Mouse (Mus musculus): ENCODE data around the gene Mpv17l. TPM values are rescaled to one million over a fixed set of nuclear protein-coding genes. Genes with fewer than 3 reads are reported as not detected.
"Not testable (repeated sequence)": the region's sequence is repeated elsewhere in the genome, so short reads cannot be mapped to it uniquely, and the experiment has no call there.

The Mpv17l gene
- polyA plus RNA-seq, 1 experiment from 2014 or later = 5.8 TPM

DNA sequence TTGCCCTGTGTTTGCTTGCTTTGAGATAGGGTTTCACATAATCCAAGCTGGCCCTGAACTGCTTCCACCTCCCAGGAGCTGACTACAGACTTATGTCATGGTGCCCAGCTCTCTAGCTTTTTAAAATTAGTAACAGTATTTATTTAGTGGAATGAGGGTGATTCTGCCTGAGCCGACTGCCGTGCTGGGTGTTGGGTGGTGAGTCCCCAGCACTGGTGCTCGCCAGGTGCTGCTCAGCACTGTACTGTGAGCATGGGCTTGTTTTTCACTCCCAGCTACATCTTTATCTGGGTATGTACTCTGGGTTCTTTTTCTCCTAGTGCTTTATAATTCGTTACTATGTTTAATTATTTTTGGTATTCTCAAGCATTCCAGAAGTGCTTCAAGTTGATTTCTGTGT, 42.2 kb downstream of the Mpv17l start:
- Histone ChIP-seq H3K4me3 (ENCODE audit: low read length) (no peak overlapping the region), H3K36me3 (ENCODE audit: control insufficient read depth, insufficient read depth, low read length) (no peaks in the 10 kb centered on the region), H3K9ac (ENCODE audit: low read depth, low read length) (no peak overlapping the region), H3K9me3 (ENCODE audit: control insufficient read depth, low read length) (no peaks in the 10 kb centered on the region), H3K27me3 (ENCODE audit: control insufficient read depth, insufficient read depth, low read length) (no peaks in the 10 kb centered on the region), H3K27ac (ENCODE audit: low read depth, low read length) (no peak overlapping the region), H3K4me2 (replicated peaks; ENCODE audit: low read depth, low read length) (no peak overlapping the region), H3K4me1 (ENCODE audit: control insufficient read depth, insufficient read depth, low read length) (no peaks in the 10 kb centered on the region)
- 76% methylated on average over 4 of the region's 4 CpGs for WGBS
- ATAC-seq (ENCODE audit: low FRiP score, low TSS enrichment) = no peak

DNA sequence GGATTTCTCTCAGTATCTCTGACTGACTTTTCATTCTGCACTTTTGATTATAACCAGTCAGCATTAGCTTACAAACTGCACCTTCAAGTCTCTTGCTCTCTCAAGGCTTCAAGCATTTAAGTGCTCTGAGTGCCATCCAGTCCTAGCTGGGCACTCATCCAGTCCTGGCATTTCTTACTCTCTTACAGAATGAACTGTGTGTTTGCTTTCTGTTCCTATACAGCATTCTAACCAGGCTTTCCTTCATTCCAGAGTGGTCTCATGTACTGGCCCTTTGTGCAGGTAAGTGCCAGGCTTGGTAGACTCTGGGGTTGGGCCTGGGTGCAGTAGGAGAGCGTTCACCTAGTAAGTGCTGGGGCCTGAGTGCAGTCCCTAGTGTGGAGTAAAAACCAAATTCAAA, 43.3 kb downstream of the Mpv17l start:
- no peak overlapping the region for H3K4me2 ChIP-seq (replicated peaks; ENCODE audit: low read depth, low read length)
- H3K4me1 ChIP-seq (ENCODE audit: control insufficient read depth, insufficient read depth, low read length) = no peaks in the 10 kb centered on the region
- H3K9ac ChIP-seq (ENCODE audit: low read depth, low read length) = no peak overlapping the region
- H3K27ac ChIP-seq (ENCODE audit: low read depth, low read length) = no peak overlapping the region
- ATAC-seq (ENCODE audit: low FRiP score, low TSS enrichment) = no peak
- H3K27me3 ChIP-seq (ENCODE audit: control insufficient read depth, insufficient read depth, low read length) = no peaks in the 10 kb centered on the region
- no peak overlapping the region for H3K4me3 ChIP-seq (ENCODE audit: low read length)
- no peaks in the 10 kb centered on the region for H3K36me3 ChIP-seq (ENCODE audit: control insufficient read depth, insufficient read depth, low read length)
- H3K9me3 ChIP-seq (ENCODE audit: control insufficient read depth, low read length) = no peaks in the 10 kb centered on the region
- 94% methylated on average over 1 of the region's 1 CpGs for WGBS

DNA sequence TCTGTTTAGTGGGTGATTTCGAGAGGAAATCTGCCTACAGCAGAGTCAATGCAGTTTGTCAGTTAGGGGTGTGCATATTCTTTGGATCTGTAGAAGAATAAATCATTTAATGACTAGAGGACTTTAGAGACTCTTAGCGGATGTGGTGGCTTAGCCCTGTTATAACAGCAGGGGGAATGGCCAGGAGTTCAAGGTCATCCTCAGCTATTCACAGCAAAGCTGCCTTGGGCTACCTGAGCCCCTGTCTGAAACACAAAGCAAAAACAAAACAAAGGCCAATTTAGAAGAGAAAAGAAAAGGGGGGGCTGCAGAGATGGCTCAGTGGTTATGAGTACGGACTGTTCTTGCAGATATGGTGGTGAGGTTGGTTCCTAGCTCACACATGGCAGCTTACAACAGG, 48.3 kb downstream of the Mpv17l start:
- H3K4me1 ChIP-seq (ENCODE audit: control insufficient read depth, insufficient read depth, low read length) = no peaks in the 10 kb centered on the region
- no peak overlapping the region for H3K9ac ChIP-seq (ENCODE audit: low read depth, low read length)
- no peak for ATAC-seq (ENCODE audit: low FRiP score, low TSS enrichment)
- H3K9me3 ChIP-seq (ENCODE audit: control insufficient read depth, low read length) = no peaks in the 10 kb centered on the region
- no peak overlapping the region for H3K27ac ChIP-seq (ENCODE audit: low read depth, low read length)
- no peaks in the 10 kb centered on the region for H3K36me3 ChIP-seq (ENCODE audit: control insufficient read depth, insufficient read depth, low read length)
- WGBS = 72% methylated on average over 3 of the region's 3 CpGs
- no peak overlapping the region for H3K4me3 ChIP-seq (ENCODE audit: low read length)
- no peaks in the 10 kb centered on the region for H3K27me3 ChIP-seq (ENCODE audit: control insufficient read depth, insufficient read depth, low read length)
- H3K4me2 ChIP-seq (replicated peaks; ENCODE audit: low read depth, low read length) = no peak overlapping the region

DNA sequence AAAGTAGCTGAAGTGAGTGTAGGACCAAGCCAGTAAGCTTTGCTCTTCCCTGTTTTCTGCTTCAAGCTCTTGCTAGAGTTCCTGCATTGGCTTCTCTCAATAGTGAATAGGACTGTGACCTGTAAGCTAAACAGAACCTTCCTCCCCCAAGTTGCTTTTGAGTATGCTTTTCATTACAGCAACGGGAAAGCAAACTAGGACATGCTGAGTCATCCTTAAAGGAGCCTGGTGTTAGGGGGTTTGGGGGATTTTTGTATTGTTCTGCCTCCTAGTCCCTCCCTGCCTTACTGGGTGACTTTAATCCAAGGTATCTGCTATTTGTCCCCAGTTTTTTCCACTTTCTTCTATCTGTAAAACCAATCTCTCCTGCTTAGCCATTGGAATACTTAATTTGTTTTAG, 59.1 kb downstream of the Mpv17l start:
- H3K9ac ChIP-seq (ENCODE audit: low read depth, low read length) = no peak overlapping the region
- no peak for ATAC-seq (ENCODE audit: low FRiP score, low TSS enrichment)
- no peaks in the 10 kb centered on the region for H3K27me3 ChIP-seq (ENCODE audit: control insufficient read depth, insufficient read depth, low read length)
- no peaks in the 10 kb centered on the region for H3K36me3 ChIP-seq (ENCODE audit: control insufficient read depth, insufficient read depth, low read length)
- WGBS = 55% methylated on average over 1 of the region's 1 CpGs
- H3K4me3 ChIP-seq (ENCODE audit: low read length) = no peak overlapping the region
- no peaks in the 10 kb centered on the region for H3K9me3 ChIP-seq (ENCODE audit: control insufficient read depth, low read length)
- no peak overlapping the region for H3K4me2 ChIP-seq (replicated peaks; ENCODE audit: low read depth, low read length)
- no peaks in the 10 kb centered on the region for H3K4me1 ChIP-seq (ENCODE audit: control insufficient read depth, insufficient read depth, low read length)
- no peak overlapping the region for H3K27ac ChIP-seq (ENCODE audit: low read depth, low read length)

DNA sequence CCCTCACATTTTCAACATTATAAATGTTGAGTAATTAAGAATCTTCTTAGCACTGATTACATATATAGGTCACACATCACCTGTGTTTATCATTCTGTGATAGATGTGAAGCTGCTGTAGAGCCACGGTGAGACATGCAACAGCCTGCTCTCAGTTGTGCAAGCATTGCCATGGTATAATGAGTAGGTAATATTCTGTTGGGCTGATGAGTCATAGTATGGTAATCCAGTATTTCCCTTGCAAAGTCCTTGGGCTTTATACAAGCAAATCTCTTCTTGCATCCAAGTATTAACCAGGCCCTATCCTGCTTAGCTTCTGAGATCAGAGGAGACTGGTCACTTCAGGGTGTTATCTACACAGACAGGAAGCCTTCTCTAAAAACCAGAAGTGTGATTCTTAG, 66.1 kb downstream of the Mpv17l start:
- WGBS = 81% methylated on average over 1 of the region's 1 CpGs
- no peak overlapping the region for H3K4me2 ChIP-seq (replicated peaks; ENCODE audit: low read depth, low read length)
- H3K9me3 ChIP-seq (ENCODE audit: control insufficient read depth, low read length) = no peaks in the 10 kb centered on the region
- H3K36me3 ChIP-seq (ENCODE audit: control insufficient read depth, insufficient read depth, low read length) = no peaks in the 10 kb centered on the region
- H3K4me3 ChIP-seq (ENCODE audit: low read length) = no peak overlapping the region
- H3K9ac ChIP-seq (ENCODE audit: low read depth, low read length) = no peak overlapping the region
- H3K27me3 ChIP-seq (ENCODE audit: control insufficient read depth, insufficient read depth, low read length) = no peaks in the 10 kb centered on the region
- H3K4me1 ChIP-seq (ENCODE audit: control insufficient read depth, insufficient read depth, low read length) = no peaks in the 10 kb centered on the region
- no peak for ATAC-seq (ENCODE audit: low FRiP score, low TSS enrichment)
- no peak overlapping the region for H3K27ac ChIP-seq (ENCODE audit: low read depth, low read length)

DNA sequence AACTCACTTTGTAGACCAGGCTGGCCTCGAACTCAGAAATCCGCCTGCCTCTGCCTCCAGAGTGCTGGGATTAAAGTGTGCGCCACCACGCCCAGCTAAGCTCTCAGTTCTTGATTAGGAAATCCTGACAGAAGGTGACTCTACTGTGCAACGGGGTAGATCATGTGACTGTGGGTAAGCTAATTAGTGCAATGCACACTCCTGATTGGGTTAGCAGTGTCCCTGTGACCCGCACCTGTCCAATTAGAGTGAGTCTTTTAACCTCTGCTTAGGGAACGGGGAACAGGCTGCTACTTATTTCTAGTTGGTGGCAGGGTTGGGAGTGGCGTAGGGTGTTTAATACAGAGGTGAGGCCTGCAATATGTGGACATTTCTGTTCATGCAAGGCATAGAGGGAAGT, 69.1 kb downstream of the Mpv17l start:
- Histone ChIP-seq H3K36me3 (ENCODE audit: control insufficient read depth, insufficient read depth, low read length) (no peaks in the 10 kb centered on the region), H3K4me1 (ENCODE audit: control insufficient read depth, insufficient read depth, low read length) (no peaks in the 10 kb centered on the region), H3K27me3 (ENCODE audit: control insufficient read depth, insufficient read depth, low read length) (no peaks in the 10 kb centered on the region), H3K4me3 (ENCODE audit: low read length) (no peak overlapping the region), H3K9me3 (ENCODE audit: control insufficient read depth, low read length) (no peaks in the 10 kb centered on the region), H3K9ac (ENCODE audit: low read depth, low read length) (no peak overlapping the region), H3K4me2 (replicated peaks; ENCODE audit: low read depth, low read length) (no peak overlapping the region), H3K27ac (ENCODE audit: low read depth, low read length) (no peak overlapping the region)
- no peak for ATAC-seq (ENCODE audit: low FRiP score, low TSS enrichment)
- WGBS = 91% methylated on average over 8 of the region's 8 CpGs

DNA sequence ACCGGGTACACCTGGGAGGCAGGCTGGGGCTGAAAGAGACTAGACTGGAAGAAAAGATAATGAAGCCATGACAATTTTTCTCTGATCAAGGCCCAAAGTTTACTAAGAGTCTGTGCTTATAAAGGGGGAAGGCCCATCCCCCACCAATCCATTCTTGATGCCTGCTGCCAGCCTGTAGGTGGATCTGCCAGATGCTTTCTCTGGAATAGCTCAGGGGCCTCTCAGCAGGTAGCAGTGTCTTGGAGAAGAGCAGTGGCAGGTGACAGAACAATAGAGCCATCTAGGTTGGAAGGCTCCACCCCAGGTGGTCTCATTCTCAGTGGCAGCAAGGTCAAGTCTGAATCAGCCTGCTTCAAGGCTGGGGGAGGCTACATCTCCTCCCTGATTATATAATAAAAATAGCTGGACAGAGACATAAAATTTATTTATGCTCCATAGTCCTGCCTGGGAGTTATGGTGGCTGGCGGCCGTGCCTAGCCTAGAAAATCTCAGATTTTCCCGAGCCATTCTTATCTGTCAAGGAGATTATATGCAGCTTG, 73.5 kb downstream of the Mpv17l start:
- not testable (repeated sequence) for H3K9me3 ChIP-seq (ENCODE audit: control insufficient read depth, low read length); ATAC-seq (ENCODE audit: low FRiP score, low TSS enrichment); H3K9ac ChIP-seq (ENCODE audit: low read depth, low read length); H3K4me2 ChIP-seq (replicated peaks; ENCODE audit: low read depth, low read length); H3K36me3 ChIP-seq (ENCODE audit: control insufficient read depth, insufficient read depth, low read length); H3K27me3 ChIP-seq (ENCODE audit: control insufficient read depth, insufficient read depth, low read length); H3K4me1 ChIP-seq (ENCODE audit: control insufficient read depth, insufficient read depth, low read length); H3K4me3 ChIP-seq (ENCODE audit: low read length); H3K27ac ChIP-seq (ENCODE audit: low read depth, low read length)
- 73% methylated on average over 4 of the region's 4 CpGs for WGBS

DNA sequence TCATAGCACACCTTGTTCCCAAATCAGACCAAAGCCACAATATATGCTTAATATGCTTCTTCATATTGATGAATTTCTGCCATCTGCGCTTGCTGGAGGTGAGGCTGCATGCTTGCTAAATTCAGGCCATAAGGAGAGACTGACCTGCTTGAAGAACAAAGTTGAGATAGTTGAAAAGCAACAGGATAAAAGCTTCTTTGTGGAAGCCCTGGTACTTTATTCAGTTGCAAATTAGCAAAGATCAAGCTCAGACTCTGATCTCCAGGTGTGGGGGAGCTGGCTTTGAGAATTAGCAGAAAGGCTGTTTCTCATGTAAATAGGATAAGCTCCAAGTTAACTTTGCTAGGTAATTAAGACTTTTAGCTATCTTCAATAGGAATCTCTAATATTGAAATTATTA, 74.1 kb downstream of the Mpv17l start:
- 64% methylated on average over 1 of the region's 1 CpGs for WGBS
- ATAC-seq (ENCODE audit: low FRiP score, low TSS enrichment); H3K9me3 ChIP-seq (ENCODE audit: control insufficient read depth, low read length); H3K27ac ChIP-seq (ENCODE audit: low read depth, low read length); H3K4me2 ChIP-seq (replicated peaks; ENCODE audit: low read depth, low read length); H3K9ac ChIP-seq (ENCODE audit: low read depth, low read length); H3K4me3 ChIP-seq (ENCODE audit: low read length); H3K36me3 ChIP-seq (ENCODE audit: control insufficient read depth, insufficient read depth, low read length); H3K27me3 ChIP-seq (ENCODE audit: control insufficient read depth, insufficient read depth, low read length); H3K4me1 ChIP-seq (ENCODE audit: control insufficient read depth, insufficient read depth, low read length): not testable (repeated sequence)

DNA sequence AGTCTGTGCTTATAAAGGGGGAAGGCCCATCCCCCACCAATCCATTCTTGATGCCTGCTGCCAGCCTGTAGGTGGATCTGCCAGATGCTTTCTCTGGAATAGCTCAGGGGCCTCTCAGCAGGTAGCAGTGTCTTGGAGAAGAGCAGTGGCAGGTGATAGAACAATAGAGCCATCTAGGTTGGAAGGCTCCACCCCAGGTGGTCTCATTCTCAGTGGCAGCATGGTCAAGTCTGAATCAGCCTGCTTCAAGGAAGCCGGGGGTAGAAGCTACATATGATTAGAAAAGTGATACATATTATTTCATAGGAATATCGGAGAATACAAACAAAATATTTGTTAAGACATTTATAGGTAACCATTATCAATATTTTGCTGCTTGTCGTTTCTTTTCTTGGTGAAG, 78.8 kb downstream of the Mpv17l start:
- H3K9ac ChIP-seq (ENCODE audit: low read depth, low read length); H3K4me1 ChIP-seq (ENCODE audit: control insufficient read depth, insufficient read depth, low read length); H3K36me3 ChIP-seq (ENCODE audit: control insufficient read depth, insufficient read depth, low read length); H3K4me3 ChIP-seq (ENCODE audit: low read length); H3K4me2 ChIP-seq (replicated peaks; ENCODE audit: low read depth, low read length); H3K27me3 ChIP-seq (ENCODE audit: control insufficient read depth, insufficient read depth, low read length); H3K27ac ChIP-seq (ENCODE audit: low read depth, low read length); ATAC-seq (ENCODE audit: low FRiP score, low TSS enrichment); H3K9me3 ChIP-seq (ENCODE audit: control insufficient read depth, low read length): not testable (repeated sequence)
- WGBS = 83% methylated on average over 3 of the region's 3 CpGs

DNA sequence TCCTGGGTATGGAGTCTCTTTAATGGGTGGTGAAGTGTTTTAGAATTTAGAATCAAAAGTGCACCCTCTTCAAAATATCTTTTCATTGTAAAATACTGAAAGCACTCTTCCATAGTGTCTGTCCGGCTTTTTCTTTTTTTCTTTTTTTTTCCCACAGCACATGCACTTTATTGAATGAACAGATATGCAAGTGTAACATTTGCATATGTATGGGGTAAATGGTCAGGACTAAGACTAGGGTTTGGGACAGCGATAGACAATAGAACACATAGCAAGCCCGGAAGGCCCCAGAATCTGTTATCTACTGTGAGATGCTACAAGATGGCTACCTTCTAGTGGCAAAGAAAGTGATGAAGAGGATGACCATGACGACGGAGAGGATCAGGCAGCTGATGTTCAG, 80.2 kb downstream of the Mpv17l start:
- ATAC-seq (ENCODE audit: low FRiP score, low TSS enrichment) = no peak
- H3K36me3 ChIP-seq (ENCODE audit: control insufficient read depth, insufficient read depth, low read length) = no peaks in the 10 kb centered on the region
- no peak overlapping the region for H3K4me3 ChIP-seq (ENCODE audit: low read length)
- no peak overlapping the region for H3K27ac ChIP-seq (ENCODE audit: low read depth, low read length)
- H3K9me3 ChIP-seq (ENCODE audit: control insufficient read depth, low read length) = no peaks in the 10 kb centered on the region
- 93% methylated on average over 5 of the region's 5 CpGs for WGBS
- H3K4me1 ChIP-seq (ENCODE audit: control insufficient read depth, insufficient read depth, low read length) = peaks cover 5% of the 10 kb centered on the region; the same call in 1 of the 2 replicates
- H3K9ac ChIP-seq (ENCODE audit: low read depth, low read length) = no peak overlapping the region
- H3K4me2 ChIP-seq (replicated peaks; ENCODE audit: low read depth, low read length) = no peak overlapping the region
- no peaks in the 10 kb centered on the region for H3K27me3 ChIP-seq (ENCODE audit: control insufficient read depth, insufficient read depth, low read length)

Data from kidney, embryonic 14.5 days (tissue).